Mouse (Mus musculus) CH12.LX (cell line): ENCODE measurements at regions not wholly inside any gene's neighbourhood (a gene's known extent, or its start where the extent isn't known, plus 50 kb on each side); places are given as distances from the start of the nearest gene placed in this dataset.

Source experiments
- DNase-seq: peaks from one replicate; pipeline ENCODE4 v3.0.0-alpha.2; 2013; ENCODE audit errors: extremely low read depth
- H3K27ac ChIP-seq: 2 replicates; pipeline ENCODE4 v1.5.1; 2012; ENCODE audit warnings: low read depth, mild to moderate bottlenecking, control low read depth, moderate library complexity; ENCODE audit not compliant: insufficient read depth
- H3K27me3 ChIP-seq: replicated peaks from 2 replicates; pipeline ENCODE3; 2012; ENCODE audit warnings: inconsistent platforms
- H3K36me3 ChIP-seq, 2 experiments: replicated peaks in 1 of 2; 2 replicates each; pipeline versions ENCODE3 to v1.6.1; 2012; ENCODE audit warnings: inconsistent platforms in 1 of 2, low read length in 1 of 2, mild to moderate bottlenecking in 1 of 2, mixed read lengths in 1 of 2, moderate library complexity in 1 of 2; ENCODE audit not compliant: control insufficient read depth in 1 of 2, insufficient read depth in 1 of 2
- H3K4me1 ChIP-seq, 2 experiments: 2 replicates each; pipeline ENCODE4 v1.6.1; 2012; ENCODE audit warnings: inconsistent platforms in 1 of 2, moderate library complexity in 1 of 2; ENCODE audit not compliant: insufficient read depth in 2 of 2, control insufficient read depth in 1 of 2
- H3K4me2 ChIP-seq: 2 replicates; pipeline ENCODE4 v1.6.1; 2012; ENCODE audit warnings: low read depth, mild to moderate bottlenecking, control low read depth; ENCODE audit not compliant: poor library complexity, insufficient read depth, severe bottlenecking
- H3K4me3 ChIP-seq, 3 experiments: fragments of 150-350 bp in 1 of 3; sonication (generic) in 1 of 3; replicated peaks in 1 of 3; 2 replicates each; pipeline versions ENCODE3 to v1.5.1; 2011 to 2012; ENCODE audit warnings: low read depth in 2 of 3, low read length in 2 of 3, mild to moderate bottlenecking in 2 of 3, moderate library complexity in 2 of 3, control low read depth in 1 of 3, improper control_type of control experiment in 1 of 3, inconsistent platforms in 1 of 3, mixed read lengths in 1 of 3; ENCODE audit not compliant: poor library complexity in 1 of 3
- H3K79me2 ChIP-seq: replicated peaks from 2 replicates; pipeline ENCODE4 v1.6.1; 2012; ENCODE audit warnings: mild to moderate bottlenecking, moderate library complexity; ENCODE audit not compliant: control insufficient read depth, poor library complexity, insufficient read depth, severe bottlenecking; ENCODE audit errors: extremely low read depth
- H3K9ac ChIP-seq: 2 replicates; pipeline ENCODE4 v1.6.1; 2012; ENCODE audit warnings: low read depth, mild to moderate bottlenecking, control low read depth, moderate library complexity; ENCODE audit not compliant: insufficient read depth
- H3K9me3 ChIP-seq: replicated peaks from 2 replicates; pipeline ENCODE3; 2012; ENCODE audit warnings: low read length, inconsistent platforms, mixed read lengths
- BHLHE40 ChIP-seq: IDR thresholded peaks from 2 replicates; pipeline ENCODE4 v1.6.1; 2011; ENCODE audit warnings: mild to moderate bottlenecking, low read depth, low read length, improper control_type of control experiment
- CHD2 ChIP-seq: IDR thresholded peaks from 2 replicates; pipeline ENCODE4 v1.6.1; 2011; ENCODE audit warnings: low read length, improper control_type of control experiment
- CTCF ChIP-seq, 2 experiments: IDR thresholded peaks in 1 of 2; conservative IDR thresholded peaks in 1 of 2; 2 replicates each; pipeline ENCODE4 v1.5.1; 2011 to 2012; ENCODE audit warnings: low read depth in 2 of 2, low read length in 2 of 2, improper control_type of control experiment in 1 of 2, inconsistent platforms in 1 of 2, mild to moderate bottlenecking in 1 of 2, moderate library complexity in 1 of 2
- ELF1 ChIP-seq: IDR thresholded peaks from 2 replicates; pipeline ENCODE4 v1.6.1; 2014; ENCODE audit warnings: low read depth, mild to moderate bottlenecking, inconsistent platforms, low read length, improper control_type of control experiment
- ETS1 ChIP-seq: conservative IDR thresholded peaks from 2 replicates; pipeline ENCODE4 v1.6.1; 2012; ENCODE audit warnings: low read depth, mild to moderate bottlenecking, inconsistent platforms, low read length, improper control_type of control experiment, moderate library complexity
- GABPA ChIP-seq: IDR thresholded peaks from 2 replicates; pipeline ENCODE4 v1.6.1; 2012; ENCODE audit warnings: low read depth, low read length, improper control_type of control experiment, inconsistent platforms; ENCODE audit not compliant: insufficient replicate concordance
- JUND ChIP-seq: conservative IDR thresholded peaks from 2 replicates; pipeline ENCODE4 v1.6.1; 2011; ENCODE audit warnings: low read depth, low read length, improper control_type of control experiment
- MAX ChIP-seq: IDR thresholded peaks from 2 replicates; pipeline ENCODE4 v1.6.1; 2011; ENCODE audit warnings: low read length, improper control_type of control experiment
- MAZ ChIP-seq: IDR thresholded peaks from 2 replicates; pipeline ENCODE4 v1.6.1; 2012; ENCODE audit warnings: low read depth, mild to moderate bottlenecking, inconsistent platforms, low read length, improper control_type of control experiment, moderate library complexity
- MEF2A ChIP-seq: IDR thresholded peaks from 2 replicates; pipeline ENCODE4 v1.6.1; 2014; ENCODE audit warnings: low read depth, mild to moderate bottlenecking, inconsistent platforms, low read length, improper control_type of control experiment, borderline replicate concordance
- MXI1 ChIP-seq: IDR thresholded peaks from 2 replicates; pipeline ENCODE4 v1.6.1; 2011; ENCODE audit warnings: mild to moderate bottlenecking, low read depth, low read length, improper control_type of control experiment
- PAX5 ChIP-seq: IDR thresholded peaks from 2 replicates; pipeline ENCODE4 v1.6.1; 2012; ENCODE audit warnings: low read length, inconsistent platforms, mixed read lengths
- POLR2A ChIP-seq: IDR thresholded peaks from 2 replicates; pipeline ENCODE4 v1.6.1; 2011; ENCODE audit warnings: low read depth, mild to moderate bottlenecking, improper control_type of control experiment, low read length
- POLR2AphosphoS2 ChIP-seq: IDR thresholded peaks from 2 replicates; pipeline ENCODE4 v1.6.1; 2011; ENCODE audit warnings: low read depth, low read length, improper control_type of control experiment
- RCOR1 ChIP-seq: conservative IDR thresholded peaks from 2 replicates; pipeline ENCODE4 v1.6.1; 2012; ENCODE audit warnings: low read depth, mild to moderate bottlenecking, inconsistent platforms, low read length, improper control_type of control experiment
- SMC3 ChIP-seq: IDR thresholded peaks from 2 replicates; pipeline ENCODE4 v1.6.1; 2011; ENCODE audit warnings: low read depth, low read length, improper control_type of control experiment
- TBP ChIP-seq: conservative IDR thresholded peaks from 2 replicates; pipeline ENCODE4 v1.6.1; 2011; ENCODE audit warnings: low read depth, low read length, improper control_type of control experiment
- UBTF ChIP-seq: IDR thresholded peaks from 2 replicates; pipeline ENCODE4 v1.6.1; 2012; ENCODE audit warnings: low read depth, mild to moderate bottlenecking, inconsistent platforms, low read length, improper control_type of control experiment, moderate library complexity
- USF1 ChIP-seq: IDR thresholded peaks from 2 replicates; pipeline ENCODE4 v1.6.1; 2014; ENCODE audit warnings: low read depth, mild to moderate bottlenecking, inconsistent platforms, low read length, improper control_type of control experiment
- USF2 ChIP-seq: conservative IDR thresholded peaks from 2 replicates; pipeline ENCODE4 v1.6.1; 2011; ENCODE audit warnings: low read depth, low read length, improper control_type of control experiment
- ZKSCAN1 ChIP-seq: IDR thresholded peaks from 2 replicates; pipeline ENCODE4 v1.6.1; 2012; ENCODE audit warnings: low read depth, inconsistent platforms, low read length, improper control_type of control experiment, borderline replicate concordance
- dilution Hi-C: fragments of 300-500 bp; cut with MboI; formaldehyde crosslinking; loops from 2 replicates; pipeline ENCODE4 v1.14.3; 2020; ENCODE audit warnings: low sequenced_read_pairs; ENCODE audit not compliant: extremely low pct_unique_long_range_greater_than_20kb, extremely low pct_ligation_motif_present
- in situ Hi-C: fragments of 300-500 bp; cut with MboI; formaldehyde crosslinking; loops from 3 replicates; pipeline ENCODE4 v1.14.3; 2019; ENCODE audit warnings: low sequenced_read_pairs, low pct_ligation_motif_present, low pct_unique_long_range_greater_than_20kb, mixed read lengths

DNA sequence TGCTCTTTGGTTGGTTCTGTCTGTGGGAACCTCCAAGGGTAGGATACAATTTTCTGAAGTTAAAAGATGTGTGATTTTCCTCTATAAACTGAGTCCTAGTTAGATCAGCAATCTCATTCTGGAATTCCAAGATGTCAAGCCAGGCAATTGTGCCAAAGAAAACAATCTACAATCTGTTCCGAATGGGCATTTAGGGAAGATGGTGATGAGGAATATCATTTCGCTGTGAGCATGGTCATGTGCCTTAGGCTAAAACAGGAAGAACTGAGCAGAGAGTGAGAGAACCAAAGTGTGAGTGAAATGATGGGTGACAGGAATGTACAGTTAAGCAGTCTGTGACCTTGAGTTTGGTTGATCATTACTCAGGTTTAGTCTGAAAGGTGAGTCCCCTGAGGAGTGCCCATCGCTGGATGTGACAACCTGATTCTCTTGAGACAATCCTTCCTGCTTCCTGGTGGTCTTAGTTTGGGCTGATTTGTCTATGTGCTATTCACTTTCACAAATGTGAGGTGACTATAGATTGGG lies 504.1 kb downstream of the Btbd3 start:
- DNase-seq = no peak
- peaks cover 35% of the 10 kb centered on the region for H3K9me3 ChIP-seq
- dilution Hi-C loops = no loop called here
- no peak overlapping the region for H3K4me2 ChIP-seq
- no peaks in the 10 kb centered on the region for H3K79me2 ChIP-seq
- no peak overlapping the region for H3K27ac ChIP-seq
- in situ Hi-C loops = no loop called here
- no peak overlapping the region for H3K9ac ChIP-seq
- H3K27me3 ChIP-seq = no peaks in the 10 kb centered on the region
- TF ChIP-seq JUND (no peak), POLR2A (no peak), MEF2A (no peak), BHLHE40 (no peak), PAX5 (no peak), GABPA (no peak), ZKSCAN1 (no peak), MAX (no peak), ETS1 (no peak), USF2 (no peak), TBP (no peak), CTCF (conservative IDR thresholded peaks at IDR 0.05 in 1 of 2, IDR thresholded peaks at IDR 0.05 in 1 of 2; ENCODE audit: low read depth in 2 of 2, low read length in 2 of 2) (no peak), MAZ (no peak), SMC3 (no peak)
- no peak overlapping the region for H3K4me3 ChIP-seq
- H3K4me1 ChIP-seq = no peaks in the 10 kb centered on the region
- no peaks in the 10 kb centered on the region for H3K36me3 ChIP-seq

DNA sequence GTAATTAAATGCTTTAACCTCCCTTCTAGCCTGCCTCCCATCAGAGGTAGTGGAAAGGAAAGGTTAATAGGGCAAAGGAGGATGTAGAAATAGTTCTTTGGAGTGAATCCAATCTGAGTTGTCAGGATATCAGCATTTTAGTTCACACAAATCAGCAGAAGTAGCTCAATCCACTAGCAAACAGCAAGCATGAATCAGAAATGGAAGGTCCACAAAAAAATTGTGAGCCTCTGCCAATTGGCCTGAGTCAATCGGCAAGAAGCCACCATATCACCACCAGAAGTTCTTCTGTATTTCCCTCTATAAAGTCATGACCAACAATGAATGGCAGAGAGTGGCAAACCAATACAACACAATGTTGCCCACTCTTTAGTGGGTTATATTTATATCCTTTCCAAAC lies 505.0 kb downstream of the Btbd3 start:
- dilution Hi-C loops = no loop called here
- no peak overlapping the region for H3K9ac ChIP-seq
- H3K36me3 ChIP-seq = no peaks in the 10 kb centered on the region
- in situ Hi-C loops = no loop called here
- H3K4me2 ChIP-seq = no peak overlapping the region
- H3K27ac ChIP-seq = no peak overlapping the region
- no peaks in the 10 kb centered on the region for H3K27me3 ChIP-seq
- H3K79me2 ChIP-seq = no peaks in the 10 kb centered on the region
- TF ChIP-seq USF1 (no peak), CHD2 (no peak), ZKSCAN1 (no peak), ELF1 (no peak), RCOR1 (no peak), BHLHE40 (no peak), MXI1 (no peak), UBTF (no peak), POLR2AphosphoS2 (no peak), JUND (no peak)
- peaks cover 38% of the 10 kb centered on the region for H3K9me3 ChIP-seq
- no peak for DNase-seq
- H3K4me1 ChIP-seq = no peaks in the 10 kb centered on the region
- no peak overlapping the region for H3K4me3 ChIP-seq
